Mouse (Mus musculus) monocyte, adult 5-6 weeks (primary cell): ENCODE measurements around the gene Prkg1. TPM values are rescaled to one million over a fixed set of nuclear protein-coding genes. Genes with fewer than 3 reads are reported as not detected.

Source experiments
- ATAC-seq: fragments of 153-309, 156-312 bp; replicated peaks from 2 replicates; pipeline ENCODE4 v1.8.0; 2017; ENCODE audit warnings: mild to moderate bottlenecking; ENCODE audit not compliant: low TSS enrichment, insufficient number of reproducible peaks, severe bottlenecking, poor library complexity, low FRiP score
- total RNA-seq: library from RNA; stranded (forward); fragments of 200-1000, 200-491, 200-594 nt; gene quantifications from 3 replicates; pipeline ENCODE4 v1.2.3, GENCODE M21; 2017

Gene Prkg1
- total RNA-seq, 1 experiment from 2014 or later: 0.57 TPM

DNA sequence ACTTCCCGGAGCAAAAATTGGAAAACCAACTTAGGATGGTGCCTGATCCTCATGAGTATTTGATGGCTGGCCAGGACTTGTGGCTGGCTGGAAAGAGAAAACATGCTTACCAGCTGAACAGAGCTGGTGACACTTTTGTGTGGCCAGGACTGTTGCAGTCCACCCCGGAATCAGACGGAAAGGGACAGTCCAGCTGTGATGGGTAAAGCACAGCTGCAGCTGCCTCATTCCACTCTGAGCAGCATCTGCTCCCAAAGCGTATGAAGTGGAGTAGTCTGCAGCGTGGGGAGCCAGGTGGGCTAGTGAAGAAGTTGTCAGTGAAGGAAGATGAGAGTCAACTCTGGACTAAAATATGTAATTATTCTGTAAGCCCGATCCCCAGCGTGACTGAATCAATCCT, 108.6 kb downstream of the Prkg1 start:
- no peak for ATAC-seq

DNA sequence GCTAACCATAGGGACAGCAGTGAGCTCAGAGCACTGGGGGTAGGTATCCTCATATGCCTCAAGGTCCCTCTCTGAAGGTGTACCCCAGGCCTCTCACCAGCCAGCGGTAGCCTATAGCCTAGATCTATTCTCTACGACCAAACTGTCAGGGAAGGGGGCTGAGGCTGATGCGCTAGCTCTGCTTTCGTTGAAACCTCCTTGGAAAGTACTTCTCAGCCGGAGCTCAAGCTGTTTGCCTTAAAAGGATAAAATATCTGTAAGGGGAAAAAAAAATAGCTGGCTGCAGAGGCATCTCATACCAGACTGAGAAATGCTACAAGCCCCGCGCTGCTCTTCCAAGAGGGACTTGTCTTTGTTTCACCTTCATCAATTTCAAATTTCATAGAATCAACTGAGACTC, 109.0 kb downstream of the Prkg1 start:
- no peak for ATAC-seq

DNA sequence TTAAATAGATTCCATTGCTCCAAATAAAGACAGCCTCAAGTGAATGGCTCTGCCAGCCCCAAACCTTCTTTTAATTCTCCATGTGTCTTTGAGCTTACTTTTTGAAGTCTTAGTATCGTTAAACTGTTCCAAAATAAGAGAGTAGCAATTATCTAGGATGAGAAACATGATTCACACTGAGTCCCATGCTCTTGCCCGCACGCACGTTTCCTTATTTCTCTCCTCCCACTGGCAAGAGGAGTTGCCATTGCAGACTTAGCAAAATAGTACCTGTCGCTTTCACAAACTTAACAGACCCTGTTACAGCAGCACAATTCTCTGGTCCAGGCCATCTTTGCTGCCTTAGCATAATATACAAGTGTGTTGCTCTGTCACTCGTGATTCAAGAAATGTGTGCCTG, 110.8 kb downstream of the Prkg1 start:
- no peak for ATAC-seq

DNA sequence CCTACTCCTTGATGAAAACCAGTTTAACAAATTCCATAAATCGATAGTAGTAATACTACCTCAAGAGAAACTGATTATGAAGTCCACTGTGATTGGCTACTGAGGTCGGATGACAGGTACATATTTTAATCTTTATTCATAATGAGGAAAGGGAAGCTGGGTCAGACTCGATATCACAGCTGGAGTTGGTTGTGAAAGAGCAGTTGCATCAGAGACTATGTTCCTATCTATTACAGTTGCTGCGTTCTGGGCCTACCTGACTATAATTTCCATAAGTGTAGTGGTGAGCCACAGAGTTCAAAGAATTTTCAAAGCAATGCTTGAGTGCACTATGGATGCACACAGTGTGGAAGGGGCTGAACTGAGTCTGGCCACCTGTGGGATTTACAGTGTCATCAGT, 114.4 kb downstream of the Prkg1 start:
- no peak for ATAC-seq

DNA sequence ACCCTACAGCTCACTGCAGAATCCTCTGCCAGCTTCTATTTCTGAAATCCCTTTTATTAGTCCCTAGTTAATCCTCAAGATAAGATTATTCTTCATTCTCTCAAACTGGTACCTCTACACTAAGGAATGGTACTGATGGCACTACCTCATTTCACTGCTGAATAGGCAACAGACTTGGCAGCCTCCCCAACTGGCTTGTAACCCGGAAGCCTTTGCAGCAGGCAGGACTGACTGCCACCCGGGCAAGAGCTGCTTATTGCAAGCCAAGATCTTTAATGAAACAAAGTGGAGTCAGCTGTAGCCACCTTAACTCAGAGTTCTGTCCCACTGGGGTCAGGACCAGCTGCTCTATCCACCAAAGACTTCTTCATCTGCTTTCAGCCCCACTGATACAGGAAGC, 117.3 kb downstream of the Prkg1 start:
- ATAC-seq: no peak

DNA sequence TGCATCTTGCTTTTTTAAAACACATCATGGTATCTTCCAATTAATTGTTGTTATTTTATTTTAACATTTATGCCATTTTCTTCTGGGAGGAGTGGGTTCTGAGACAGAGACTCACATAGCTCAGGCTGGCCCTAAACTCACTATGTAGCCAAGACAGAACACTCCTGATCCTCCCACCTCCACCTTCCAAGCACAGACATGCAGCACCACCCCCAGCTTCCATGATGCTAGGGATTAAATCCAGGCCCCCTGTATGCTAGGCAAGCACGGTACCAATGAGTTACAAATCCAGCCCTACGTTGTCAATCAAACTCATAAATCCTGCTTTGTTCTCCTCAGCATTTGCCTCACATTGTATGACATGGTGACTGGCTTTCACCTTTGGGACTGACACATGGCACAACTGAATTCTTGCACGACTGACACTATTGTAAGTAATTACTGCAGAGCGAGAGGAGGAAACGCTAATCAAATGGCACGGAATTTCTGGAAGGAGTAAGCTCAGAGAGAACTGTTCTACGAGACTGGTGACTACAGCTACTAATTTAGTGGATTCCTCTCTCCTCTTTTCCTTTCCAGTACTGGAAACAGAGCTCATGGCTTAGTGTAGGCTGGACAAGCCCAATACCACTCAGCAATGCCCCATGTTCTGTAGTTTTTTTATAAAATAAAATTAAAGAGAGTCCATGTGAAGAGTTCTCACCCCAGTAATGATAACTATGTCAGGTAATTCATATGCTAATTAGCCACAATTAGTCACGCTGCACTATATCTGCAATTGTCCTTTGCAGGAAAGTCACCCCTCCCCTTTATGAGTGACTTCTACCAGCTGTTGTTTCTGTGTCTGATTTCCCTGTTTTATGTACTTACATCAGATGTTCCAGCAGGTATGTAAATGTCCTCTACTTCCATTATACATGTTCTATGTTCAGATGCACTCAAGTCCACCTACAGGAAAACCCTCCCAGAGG, 133.6 kb downstream of the Prkg1 start:
- ATAC-seq: no peak

DNA sequence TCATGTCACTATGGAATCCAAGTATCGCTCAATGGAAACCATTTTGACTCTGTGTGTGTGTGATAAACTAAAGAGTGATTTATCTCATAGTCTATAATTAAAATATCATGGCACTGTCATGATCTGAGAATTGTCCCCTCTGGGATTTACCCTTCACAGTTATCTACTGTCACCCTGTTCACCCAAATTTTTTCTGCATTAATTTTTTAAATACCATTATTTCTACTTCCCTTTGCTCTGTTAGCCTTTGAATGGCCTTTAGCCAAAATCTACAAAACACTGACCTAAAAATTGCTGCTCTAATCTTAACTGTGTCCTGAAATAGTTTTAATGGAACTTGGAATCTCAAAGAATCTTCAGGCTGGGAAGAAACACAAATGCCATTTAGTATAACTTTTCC, 143.1 kb downstream of the Prkg1 start:
- no peak for ATAC-seq

DNA sequence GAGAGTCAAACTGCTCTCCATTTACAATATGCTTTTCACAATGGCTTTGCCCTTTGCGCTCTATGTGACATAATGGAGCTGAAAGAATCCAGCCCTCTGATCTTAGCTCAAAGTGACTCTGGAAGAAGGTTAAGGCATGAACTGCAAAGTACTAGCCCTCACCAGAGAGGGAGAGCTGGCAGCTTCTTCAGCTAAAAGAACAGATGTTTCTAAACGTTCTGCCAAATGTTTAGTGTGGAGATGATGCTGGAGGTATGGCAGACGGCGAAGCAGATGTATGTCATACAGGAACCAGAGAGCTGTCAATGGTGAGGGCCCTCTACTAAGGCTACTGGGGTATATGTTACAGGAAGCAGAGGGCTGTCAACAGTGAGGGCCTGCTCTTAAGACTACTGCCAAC, 148.0 kb downstream of the Prkg1 start:
- no peak for ATAC-seq

DNA sequence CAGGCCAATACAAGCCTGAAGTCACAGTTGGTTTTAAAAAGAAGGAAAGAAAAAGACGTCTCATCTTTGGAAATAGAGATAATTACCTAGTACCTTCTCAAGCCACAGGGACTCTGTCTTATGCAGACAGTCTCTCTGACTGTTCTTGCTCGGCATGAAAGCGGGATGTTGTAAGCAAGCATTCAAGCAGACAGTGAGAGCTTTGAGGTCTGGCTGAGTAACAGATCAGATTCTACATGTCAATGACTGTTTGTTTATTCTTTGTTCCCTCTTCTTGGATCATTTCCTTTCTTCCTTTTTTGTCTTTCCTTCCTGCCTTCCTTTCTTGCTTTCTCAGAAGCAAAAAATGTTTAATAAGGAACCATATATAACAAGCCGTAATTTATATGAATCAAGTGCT, 148.7 kb downstream of the Prkg1 start:
- ATAC-seq: no peak

DNA sequence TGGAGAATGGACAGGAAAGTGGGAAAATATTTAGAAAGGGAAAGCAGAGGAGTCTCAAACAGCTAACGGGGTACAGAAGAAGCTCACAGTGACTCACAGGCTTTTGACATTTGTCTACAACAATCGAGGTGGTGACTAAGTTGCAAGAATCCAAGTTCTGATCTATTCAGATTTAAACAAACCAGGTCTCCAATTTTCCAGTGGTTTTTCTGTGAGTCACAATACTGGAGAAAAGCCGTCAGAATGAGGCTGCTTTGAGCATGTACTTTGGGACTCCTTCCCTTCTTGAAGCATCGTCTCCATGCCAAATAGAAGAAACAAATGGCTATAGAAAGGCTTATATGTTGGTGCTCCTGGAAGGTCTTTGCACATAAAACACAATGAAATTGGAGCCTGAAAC, 151.7 kb downstream of the Prkg1 start:
- no peak for ATAC-seq

DNA sequence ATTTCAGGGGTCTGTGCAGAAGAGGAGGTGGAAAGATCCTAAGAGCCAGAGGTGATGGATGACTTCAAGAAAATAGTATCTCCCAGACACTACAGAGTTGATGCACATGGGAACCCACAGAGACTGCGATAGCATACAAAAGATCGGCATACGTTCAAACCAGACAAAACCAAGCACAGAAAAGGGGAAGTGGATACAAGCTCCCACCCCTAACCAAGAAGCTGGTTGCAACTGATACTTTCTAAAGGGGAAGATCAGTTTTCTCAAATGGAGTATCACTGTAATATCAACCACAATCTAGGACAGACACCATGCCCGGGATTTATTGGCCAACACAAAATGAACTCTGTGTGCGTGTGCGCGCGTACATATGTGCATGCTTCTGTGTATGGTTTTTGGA, 162.3 kb downstream of the Prkg1 start:
- ATAC-seq: no peak

DNA sequence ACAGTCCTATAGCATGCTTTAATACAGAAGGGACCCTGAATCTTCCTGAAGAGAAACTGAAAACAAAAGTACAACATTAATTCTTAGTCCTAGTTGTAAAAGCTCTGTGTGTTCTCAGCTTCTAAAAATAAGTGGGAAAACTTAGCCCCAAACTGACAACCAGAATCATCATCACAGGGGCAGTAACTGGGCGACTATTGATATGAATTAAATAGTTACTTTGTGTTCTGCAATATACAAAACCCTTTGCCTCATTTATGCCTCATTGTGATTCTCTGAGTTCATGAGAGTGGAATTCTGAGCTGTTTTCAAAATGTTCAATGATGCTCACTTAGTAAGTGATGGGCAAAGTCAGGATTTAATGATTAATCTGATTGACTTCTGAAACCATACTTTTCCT, 170.8 kb downstream of the Prkg1 start:
- no peak for ATAC-seq

DNA sequence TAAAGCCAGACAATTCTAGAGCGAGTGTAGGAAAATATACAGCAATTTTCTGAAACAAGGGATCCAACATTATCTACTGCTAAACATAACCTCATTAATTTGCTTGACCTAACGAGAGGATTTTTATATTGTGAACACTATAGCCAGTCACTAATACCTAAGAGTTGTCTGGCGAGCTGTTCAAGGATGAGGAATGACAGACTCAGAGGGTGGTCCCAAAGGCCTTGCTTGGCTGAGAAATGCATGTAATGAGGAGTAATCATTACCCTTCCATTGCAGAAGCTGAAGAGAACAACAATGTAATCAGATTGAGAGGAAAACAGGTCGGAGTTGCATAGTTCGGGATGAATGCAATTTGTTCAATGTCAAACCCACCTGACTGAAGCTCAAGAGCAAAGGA, 174.1 kb downstream of the Prkg1 start:
- no peak for ATAC-seq

DNA sequence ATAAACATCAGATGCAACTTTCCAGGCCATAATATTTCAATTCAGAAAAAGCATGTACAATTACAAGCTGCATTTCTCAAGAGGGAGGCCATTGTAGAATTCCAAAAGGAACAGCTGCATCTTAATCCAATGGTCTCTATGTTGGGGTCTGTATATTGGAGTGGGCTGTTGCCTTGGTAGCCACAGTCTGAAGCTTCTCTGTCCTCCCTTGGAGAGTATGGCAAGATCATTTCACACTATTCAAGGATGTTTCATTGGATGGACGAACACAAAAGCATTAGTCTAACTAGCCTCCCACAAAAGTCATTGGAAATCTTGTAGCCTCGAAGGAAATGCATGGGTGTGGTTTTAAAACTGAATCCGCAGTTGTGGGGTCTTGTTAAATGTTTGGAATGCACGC, 187.7 kb downstream of the Prkg1 start:
- ATAC-seq: no peak

DNA sequence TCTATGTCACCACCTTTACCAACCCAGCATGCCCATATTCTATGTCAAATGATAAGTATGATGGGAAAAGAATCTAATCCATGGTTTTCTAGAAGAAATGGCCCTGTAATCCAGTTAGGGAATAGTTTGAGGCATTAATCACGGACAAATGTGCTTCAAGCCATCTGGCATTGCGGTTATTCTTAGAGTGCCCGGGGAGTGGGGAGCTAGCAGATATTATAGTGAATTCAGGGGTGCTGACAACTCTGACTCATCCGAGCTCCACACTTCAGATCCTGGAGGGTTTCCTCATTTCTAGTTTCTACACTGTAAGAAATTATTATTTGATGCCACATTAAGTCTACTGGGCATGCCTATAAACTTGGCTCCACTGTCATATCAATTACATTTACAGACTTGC, 200.5 kb downstream of the Prkg1 start:
- ATAC-seq: no peak

DNA sequence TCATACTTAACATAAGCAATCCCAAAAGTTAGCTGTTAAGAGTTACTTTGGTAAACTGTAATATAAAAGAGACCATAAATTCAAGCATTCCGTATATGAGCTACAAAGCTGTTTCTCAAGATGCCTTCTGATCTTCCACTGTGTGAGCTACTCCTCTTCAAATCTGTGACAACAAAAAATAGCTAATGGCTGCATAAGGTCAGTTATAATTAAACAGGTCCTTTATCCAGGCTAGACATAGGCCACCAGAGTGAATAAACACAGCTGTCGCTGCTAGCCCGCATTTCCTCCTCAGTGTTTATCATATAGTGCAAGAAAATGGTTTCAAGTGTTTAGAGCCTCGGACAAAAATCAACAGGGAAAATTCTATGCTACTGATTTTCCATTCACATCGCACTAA, 218.8 kb downstream of the Prkg1 start:
- ATAC-seq: no peak

DNA sequence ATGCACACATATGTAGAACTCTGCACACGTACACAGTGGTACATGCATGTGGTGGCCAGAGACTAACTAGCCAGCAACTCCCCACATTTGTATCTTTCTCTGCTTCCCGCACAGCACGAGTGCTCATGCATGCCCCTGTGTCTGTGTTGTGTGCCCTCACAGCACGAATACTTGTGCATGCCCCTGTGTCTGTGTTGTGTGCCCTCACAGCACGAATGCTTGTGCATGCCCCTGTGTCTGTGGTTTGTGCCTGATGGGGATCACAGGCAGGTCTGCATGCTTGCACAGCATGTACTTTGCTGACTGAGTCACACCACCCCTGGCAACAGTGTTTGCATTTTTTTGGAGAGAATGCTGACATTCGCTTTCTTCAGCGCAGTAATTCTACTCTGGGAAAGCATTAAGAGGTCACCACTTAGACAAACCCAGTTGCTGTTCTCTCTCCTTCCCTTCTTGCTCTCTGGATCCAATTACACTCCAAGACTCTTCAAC, 233.5 kb downstream of the Prkg1 start:
- ATAC-seq: no peak

DNA sequence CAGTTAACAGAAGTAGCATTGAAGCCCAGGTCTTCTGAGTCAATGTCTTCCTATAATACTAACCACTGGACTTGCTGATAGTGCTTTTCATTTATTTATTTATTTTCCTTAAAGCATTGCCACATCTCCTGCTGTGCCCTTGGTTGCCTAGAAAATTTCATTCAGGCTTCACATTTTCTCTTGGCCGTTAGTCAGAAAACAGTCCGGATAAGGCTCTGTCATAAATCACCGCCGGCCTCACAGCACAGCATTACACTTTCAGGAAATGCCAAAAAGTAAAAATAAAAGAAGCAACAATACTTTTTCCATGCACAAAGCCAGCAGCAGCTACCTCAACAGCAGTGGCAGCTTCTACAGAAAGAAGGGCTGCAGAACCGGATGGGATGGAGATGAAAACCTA, 234.2 kb downstream of the Prkg1 start:
- no peak for ATAC-seq

DNA sequence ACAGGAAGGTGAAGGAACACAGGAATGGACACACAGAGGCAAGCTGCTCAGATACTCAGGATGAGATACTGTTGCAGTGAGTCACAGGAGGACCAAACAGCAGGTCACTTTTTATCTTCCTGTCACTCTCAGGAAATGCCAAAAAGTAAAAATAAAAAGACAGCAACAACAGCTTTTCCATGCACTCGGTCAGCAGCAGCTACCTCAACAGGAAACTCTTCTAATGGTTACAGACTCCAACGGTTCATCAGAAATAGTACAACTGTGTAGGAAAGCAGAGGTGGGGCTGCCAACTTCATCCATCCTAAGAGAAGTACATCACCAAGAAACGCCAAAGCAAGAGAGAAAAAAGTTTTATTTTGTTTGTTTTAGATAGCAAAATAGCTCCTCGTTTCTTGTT, 234.9 kb downstream of the Prkg1 start:
- no peak for ATAC-seq

DNA sequence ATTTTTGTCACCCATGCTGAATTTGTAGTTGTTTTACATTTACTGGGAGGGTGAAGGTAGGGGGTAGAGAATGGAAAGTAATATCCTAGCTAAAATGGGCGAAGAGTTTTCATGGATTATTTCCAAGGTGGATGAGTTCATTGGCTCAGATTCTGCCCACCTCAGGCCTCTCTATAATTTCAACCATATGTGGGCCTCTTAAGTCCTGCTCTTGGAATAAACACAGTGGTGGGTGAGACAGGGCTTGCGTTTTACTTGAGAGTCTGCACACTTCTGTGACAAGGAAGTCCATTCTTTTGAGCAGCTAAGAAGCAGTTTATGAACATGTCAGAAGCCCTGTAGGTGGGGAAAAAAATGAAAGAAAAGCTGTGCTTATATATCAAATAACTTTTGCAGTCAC, 250.3 kb downstream of the Prkg1 start:
- no peak for ATAC-seq

DNA sequence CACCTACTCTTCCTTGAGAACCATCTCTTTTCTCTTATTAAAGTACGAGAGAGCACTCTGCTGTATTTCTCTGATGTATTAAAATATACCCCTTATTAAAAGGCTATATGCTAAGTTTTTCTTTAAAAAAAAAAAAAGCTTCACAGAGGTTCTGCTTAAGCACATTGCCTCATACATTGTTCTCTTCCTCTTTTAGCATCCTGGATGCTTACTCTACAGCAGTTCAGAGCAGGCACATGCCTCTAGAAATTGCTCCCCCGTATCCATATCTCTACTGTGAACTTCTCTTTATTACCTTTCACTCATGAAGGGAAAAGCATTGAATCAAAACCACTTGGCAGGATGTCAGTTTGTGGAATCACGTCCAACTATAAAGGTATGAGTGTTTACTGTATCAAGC, 257.0 kb downstream of the Prkg1 start:
- no peak for ATAC-seq
